Mouse (Mus musculus): ENCODE data around the gene Tbc1d22a. TPM values are rescaled to one million over a fixed set of nuclear protein-coding genes. Genes with fewer than 3 reads are reported as not detected.
"Not testable (repeated sequence)": the region's sequence is repeated elsewhere in the genome, so short reads cannot be mapped to it uniquely, and the experiment has no call there.

Tbc1d22a gene
- polyA plus RNA-seq, 1 experiment from 2014 or later, result 8.7 TPM

GRCm38 (mm10) chr15:86220229-86220630 lies 6.0 kb downstream of the Tbc1d22a start:
- no peak overlapping the region for H3K4me3 ChIP-seq (ENCODE audit: low read depth, low read length)
- H3K4me1 ChIP-seq (replicated peaks; ENCODE audit: control insufficient read depth, insufficient read depth, low read length), result no peaks in the 10 kb centered on the region
- H3K9me3 ChIP-seq (ENCODE audit: control insufficient read depth, low read length), result no peaks in the 10 kb centered on the region
- WGBS, result 71% methylated on average over 5 of the region's 5 CpGs
- H3K27ac ChIP-seq (ENCODE audit: low read depth, low read length), result no peak overlapping the region
- no peak overlapping the region for H3K9ac ChIP-seq (ENCODE audit: low read length)
- no peak for ATAC-seq (replicated peaks; ENCODE audit: low FRiP score)
- DNase-seq (ENCODE audit: low spot score), result no peak
- no peaks in the 10 kb centered on the region for H3K27me3 ChIP-seq (ENCODE audit: control insufficient read depth, insufficient read depth, low read length)
- no peaks in the 10 kb centered on the region for H3K36me3 ChIP-seq (ENCODE audit: control insufficient read depth, insufficient read depth, low read length)
- H3K4me2 ChIP-seq (ENCODE audit: low read depth, low read length, severe bottlenecking), result no peak overlapping the region

GRCm38 (mm10) chr15:86220715-86221114 lies 6.5 kb downstream of the Tbc1d22a start:
- no peak overlapping the region for H3K27ac ChIP-seq (ENCODE audit: low read depth, low read length)
- H3K4me2 ChIP-seq (ENCODE audit: low read depth, low read length, severe bottlenecking), result no peak overlapping the region
- DNase-seq (ENCODE audit: low spot score) (no peak), ATAC-seq (replicated peaks; ENCODE audit: low FRiP score) (no peak)
- 87% methylated on average over 4 of the region's 4 CpGs for WGBS
- H3K9me3 ChIP-seq (ENCODE audit: control insufficient read depth, low read length), result no peaks in the 10 kb centered on the region
- H3K4me3 ChIP-seq (ENCODE audit: low read depth, low read length), result no peak overlapping the region
- H3K4me1 ChIP-seq (replicated peaks; ENCODE audit: control insufficient read depth, insufficient read depth, low read length), result no peaks in the 10 kb centered on the region
- H3K36me3 ChIP-seq (ENCODE audit: control insufficient read depth, insufficient read depth, low read length), result no peaks in the 10 kb centered on the region
- H3K9ac ChIP-seq (ENCODE audit: low read length), result no peak overlapping the region
- H3K27me3 ChIP-seq (ENCODE audit: control insufficient read depth, insufficient read depth, low read length), result no peaks in the 10 kb centered on the region

- Histone ChIP-seq H3K9ac (ENCODE audit: low read length) (no peak overlapping the region), H3K36me3 (ENCODE audit: control insufficient read depth, insufficient read depth, low read length) (no peaks in the 10 kb centered on the region), H3K9me3 (ENCODE audit: control insufficient read depth, low read length) (no peaks in the 10 kb centered on the region), H3K27me3 (ENCODE audit: control insufficient read depth, insufficient read depth, low read length) (no peaks in the 10 kb centered on the region), H3K27ac (ENCODE audit: low read depth, low read length) (no peak overlapping the region), H3K4me1 (replicated peaks; ENCODE audit: control insufficient read depth, insufficient read depth, low read length) (no peaks in the 10 kb centered on the region), H3K4me2 (ENCODE audit: low read depth, low read length, severe bottlenecking) (no peak overlapping the region), H3K4me3 (ENCODE audit: low read depth, low read length) (no peak overlapping the region)
- ATAC-seq (replicated peaks; ENCODE audit: low FRiP score), result no peak
- 87% methylated on average over 4 of the region's 4 CpGs for WGBS
- no peak for DNase-seq (ENCODE audit: low spot score)
Measured at GRCm38 (mm10) chr15:86221369-86221768, 7.1 kb downstream of the Tbc1d22a start.

GRCm38 (mm10) chr15:86221901-86222300 lies 7.6 kb downstream of the Tbc1d22a start:
- H3K36me3 ChIP-seq (ENCODE audit: control insufficient read depth, insufficient read depth, low read length); H3K4me1 ChIP-seq (replicated peaks; ENCODE audit: control insufficient read depth, insufficient read depth, low read length); H3K9me3 ChIP-seq (ENCODE audit: control insufficient read depth, low read length); H3K9ac ChIP-seq (ENCODE audit: low read length); H3K27ac ChIP-seq (ENCODE audit: low read depth, low read length); DNase-seq (ENCODE audit: low spot score); ATAC-seq (replicated peaks; ENCODE audit: low FRiP score); H3K4me3 ChIP-seq (ENCODE audit: low read depth, low read length); H3K4me2 ChIP-seq (ENCODE audit: low read depth, low read length, severe bottlenecking); H3K27me3 ChIP-seq (ENCODE audit: control insufficient read depth, insufficient read depth, low read length): not testable (repeated sequence)
- 89% methylated on average over 11 of the region's 11 CpGs for WGBS

- no peak for ATAC-seq (replicated peaks; ENCODE audit: low FRiP score)
- Histone ChIP-seq H3K4me2 (ENCODE audit: low read depth, low read length, severe bottlenecking) (no peak overlapping the region), H3K36me3 (ENCODE audit: control insufficient read depth, insufficient read depth, low read length) (no peaks in the 10 kb centered on the region), H3K9me3 (ENCODE audit: control insufficient read depth, low read length) (no peaks in the 10 kb centered on the region), H3K4me3 (ENCODE audit: low read depth, low read length) (no peak overlapping the region), H3K9ac (ENCODE audit: low read length) (no peak overlapping the region), H3K27me3 (ENCODE audit: control insufficient read depth, insufficient read depth, low read length) (no peaks in the 10 kb centered on the region), H3K4me1 (replicated peaks; ENCODE audit: control insufficient read depth, insufficient read depth, low read length) (no peaks in the 10 kb centered on the region), H3K27ac (ENCODE audit: low read depth, low read length) (no peak overlapping the region)
- no peak for DNase-seq (ENCODE audit: low spot score)
- 91% methylated on average over 7 of the region's 7 CpGs for WGBS
Measured at GRCm38 (mm10) chr15:86224972-86225551, 10.8 kb downstream of the Tbc1d22a start.

GRCm38 (mm10) chr15:86226221-86226620 lies 12.0 kb downstream of the Tbc1d22a start:
- whole genome bisulfite sequencing, result 84% methylated on average over 5 of the region's 5 CpGs

GRCm38 (mm10) chr15:86226968-86227367 lies 12.7 kb downstream of the Tbc1d22a start:
- H3K9me3 ChIP-seq (ENCODE audit: control insufficient read depth, low read length), result no peaks in the 10 kb centered on the region
- no peak overlapping the region for H3K9ac ChIP-seq (ENCODE audit: low read length)
- DNase-seq (ENCODE audit: low spot score) (no peak), ATAC-seq (replicated peaks; ENCODE audit: low FRiP score) (no peak)
- H3K4me3 ChIP-seq (ENCODE audit: low read depth, low read length), result no peak overlapping the region
- no peaks in the 10 kb centered on the region for H3K36me3 ChIP-seq (ENCODE audit: control insufficient read depth, insufficient read depth, low read length)
- no peaks in the 10 kb centered on the region for H3K27me3 ChIP-seq (ENCODE audit: control insufficient read depth, insufficient read depth, low read length)
- H3K4me2 ChIP-seq (ENCODE audit: low read depth, low read length, severe bottlenecking), result no peak overlapping the region
- WGBS, result 79% methylated on average over 2 of the region's 2 CpGs
- H3K4me1 ChIP-seq (replicated peaks; ENCODE audit: control insufficient read depth, insufficient read depth, low read length), result no peaks in the 10 kb centered on the region
- no peak overlapping the region for H3K27ac ChIP-seq (ENCODE audit: low read depth, low read length)

More at GRCm38 (mm10) chr15:86226221-86226620, 12.0 kb downstream of the Tbc1d22a start:
- DNase-seq (ENCODE audit: low spot score) (no peak), ATAC-seq (replicated peaks; ENCODE audit: low FRiP score) (no peak)
- H3K9ac ChIP-seq (ENCODE audit: low read length), result no peak overlapping the region
- no peaks in the 10 kb centered on the region for H3K27me3 ChIP-seq (ENCODE audit: control insufficient read depth, insufficient read depth, low read length)
- no peak overlapping the region for H3K4me3 ChIP-seq (ENCODE audit: low read depth, low read length)
- no peaks in the 10 kb centered on the region for H3K9me3 ChIP-seq (ENCODE audit: control insufficient read depth, low read length)
- H3K4me2 ChIP-seq (ENCODE audit: low read depth, low read length, severe bottlenecking), result no peak overlapping the region
- no peak overlapping the region for H3K27ac ChIP-seq (ENCODE audit: low read depth, low read length)
- no peaks in the 10 kb centered on the region for H3K4me1 ChIP-seq (replicated peaks; ENCODE audit: control insufficient read depth, insufficient read depth, low read length)
- no peaks in the 10 kb centered on the region for H3K36me3 ChIP-seq (ENCODE audit: control insufficient read depth, insufficient read depth, low read length)

- H3K27me3 ChIP-seq (ENCODE audit: control insufficient read depth, insufficient read depth, low read length), result no peaks in the 10 kb centered on the region
- no peak overlapping the region for H3K27ac ChIP-seq (ENCODE audit: low read depth, low read length)
- H3K4me2 ChIP-seq (ENCODE audit: low read depth, low read length, severe bottlenecking), result no peak overlapping the region
- WGBS, result 54% methylated on average over 3 of the region's 3 CpGs
- no peak overlapping the region for H3K4me3 ChIP-seq (ENCODE audit: low read depth, low read length)
- no peaks in the 10 kb centered on the region for H3K36me3 ChIP-seq (ENCODE audit: control insufficient read depth, insufficient read depth, low read length)
- H3K4me1 ChIP-seq (replicated peaks; ENCODE audit: control insufficient read depth, insufficient read depth, low read length), result no peaks in the 10 kb centered on the region
- DNase-seq (ENCODE audit: low spot score), result no peak
- ATAC-seq (replicated peaks; ENCODE audit: low FRiP score), result no peak
- H3K9ac ChIP-seq (ENCODE audit: low read length), result no peak overlapping the region
- no peaks in the 10 kb centered on the region for H3K9me3 ChIP-seq (ENCODE audit: control insufficient read depth, low read length)
Measured at GRCm38 (mm10) chr15:86228186-86228585, 13.9 kb downstream of the Tbc1d22a start.

GRCm38 (mm10) chr15:86229088-86229487 lies 14.8 kb downstream of the Tbc1d22a start:
- no peak for ATAC-seq (replicated peaks; ENCODE audit: low FRiP score)
- H3K4me1 ChIP-seq (replicated peaks; ENCODE audit: control insufficient read depth, insufficient read depth, low read length), result no peaks in the 10 kb centered on the region
- H3K4me2 ChIP-seq (ENCODE audit: low read depth, low read length, severe bottlenecking), result no peak overlapping the region
- no peaks in the 10 kb centered on the region for H3K27me3 ChIP-seq (ENCODE audit: control insufficient read depth, insufficient read depth, low read length)
- no peaks in the 10 kb centered on the region for H3K36me3 ChIP-seq (ENCODE audit: control insufficient read depth, insufficient read depth, low read length)
- no peak overlapping the region for H3K27ac ChIP-seq (ENCODE audit: low read depth, low read length)
- DNase-seq (ENCODE audit: low spot score), result no peak
- WGBS, result 88% methylated on average over 8 of the region's 8 CpGs
- no peak overlapping the region for H3K4me3 ChIP-seq (ENCODE audit: low read depth, low read length)
- no peaks in the 10 kb centered on the region for H3K9me3 ChIP-seq (ENCODE audit: control insufficient read depth, low read length)
- no peak overlapping the region for H3K9ac ChIP-seq (ENCODE audit: low read length)

Data from forebrain, embryonic 11.5 days (tissue).